Mouse (Mus musculus): Measurements from ENCODE around the gene Slc25a12. TPM values are rescaled to one million over a fixed set of nuclear protein-coding genes. Genes with fewer than 3 reads are reported as not detected.

Slc25a12 gene
- total RNA-seq (2014; rRNA removed) (13.6 and 17.3 TPM in 2 replicates), polyA plus RNA-seq (2012; rRNA removed) (13.7 and 15.1 TPM in 2 replicates)

GRCm38 (mm10) chr2:71367125-71367880, at the start of gene Slc25a12:
TSS of gene Slc25a12 (minus strand) at chr2:71367749.
- Histone ChIP-seq H3K9ac (ENCODE audit: low read depth, low read length) (peak within 1 kb of the TSS; percentile 74), H3K27ac (replicated peaks; ENCODE audit: insufficient read depth, low read depth, low read length) (peak within 1 kb of the TSS; percentile 64), H3K4me1 (ENCODE audit: control insufficient read depth, insufficient read depth, low read length) (no peaks in the 10 kb centered on the region; the same call in 1 of the 2 replicates), H3K36me3 (ENCODE audit: control insufficient read depth, insufficient read depth, low read length) (no peaks in the 10 kb centered on the region), H3K79me2 (ENCODE audit: control insufficient read depth, insufficient read depth, low read length) (no peaks in the 10 kb centered on the region), H3K4me3 (ENCODE audit: insufficient read depth, low read depth, low read length) (peak within 1 kb of the TSS; percentile 87), H3K27me3 (ENCODE audit: control insufficient read depth, insufficient read depth, low read length) (no peaks in the 10 kb centered on the region)
- WGBS: under 1% methylated on average over 57 of the region's 57 CpGs
- TF ChIP-seq CTCF (IDR thresholded peaks at IDR 0.05; ENCODE audit: low read depth, low read length) (no peak), POLR2A (IDR thresholded peaks at IDR 0.05; ENCODE audit: extremely low read depth, insufficient read depth, low read length) (0 out of 2 replicates have a peak, but pooled peaks have one; percentile 11)
- DNase-seq (ENCODE audit: extremely low read depth, low read depth, low spot score): peak; percentile 73

GRCm38 (mm10) chr2:71405613-71406012, 38.1 kb upstream of the Slc25a12 start:
- Histone ChIP-seq H3K27ac (replicated peaks; ENCODE audit: insufficient read depth, low read depth, low read length) (no peak overlapping the region), H3K36me3 (ENCODE audit: control insufficient read depth, insufficient read depth, low read length) (no peaks in the 10 kb centered on the region), H3K4me3 (ENCODE audit: insufficient read depth, low read depth, low read length) (no peak overlapping the region), H3K9ac (ENCODE audit: low read depth, low read length) (no peak overlapping the region), H3K27me3 (ENCODE audit: control insufficient read depth, insufficient read depth, low read length) (no peaks in the 10 kb centered on the region), H3K79me2 (ENCODE audit: control insufficient read depth, insufficient read depth, low read length) (no peaks in the 10 kb centered on the region), H3K4me1 (ENCODE audit: control insufficient read depth, insufficient read depth, low read length) (no peaks in the 10 kb centered on the region)
- DNase-seq (ENCODE audit: extremely low read depth, low read depth, low spot score): no peak
- TF ChIP-seq POLR2A (IDR thresholded peaks at IDR 0.05; ENCODE audit: extremely low read depth, insufficient read depth, low read length) (no peak), CTCF (IDR thresholded peaks at IDR 0.05; ENCODE audit: low read depth, low read length) (no peak)
- WGBS: 83% methylated on average over 1 of the region's 1 CpGs

GRCm38 (mm10) chr2:71389864-71390263, 22.3 kb upstream of the Slc25a12 start:
- DNase-seq (ENCODE audit: extremely low read depth, low read depth, low spot score): peak; percentile 16
- H3K4me1 ChIP-seq (ENCODE audit: control insufficient read depth, insufficient read depth, low read length): peaks cover 2% of the 10 kb centered on the region; the same call in 1 of the 2 replicates
- WGBS: 27% methylated on average over 9 of the region's 9 CpGs
- no peaks in the 10 kb centered on the region for H3K27me3 ChIP-seq (ENCODE audit: control insufficient read depth, insufficient read depth, low read length)
- H3K4me3 ChIP-seq (ENCODE audit: insufficient read depth, low read depth, low read length): peak overlapping the region; percentile 86; the same call in 1 of the 2 replicates
- TF ChIP-seq CTCF (IDR thresholded peaks at IDR 0.05; ENCODE audit: low read depth, low read length): no peak
- no peak for TF ChIP-seq POLR2A (IDR thresholded peaks at IDR 0.05; ENCODE audit: extremely low read depth, insufficient read depth, low read length)
- H3K79me2 ChIP-seq (ENCODE audit: control insufficient read depth, insufficient read depth, low read length): no peaks in the 10 kb centered on the region
- H3K9ac ChIP-seq (ENCODE audit: low read depth, low read length): no peak overlapping the region
- H3K36me3 ChIP-seq (ENCODE audit: control insufficient read depth, insufficient read depth, low read length): no peaks in the 10 kb centered on the region; the same call in 1 of the 2 replicates
- H3K27ac ChIP-seq (replicated peaks; ENCODE audit: insufficient read depth, low read depth, low read length): no peak overlapping the region

DNA sequence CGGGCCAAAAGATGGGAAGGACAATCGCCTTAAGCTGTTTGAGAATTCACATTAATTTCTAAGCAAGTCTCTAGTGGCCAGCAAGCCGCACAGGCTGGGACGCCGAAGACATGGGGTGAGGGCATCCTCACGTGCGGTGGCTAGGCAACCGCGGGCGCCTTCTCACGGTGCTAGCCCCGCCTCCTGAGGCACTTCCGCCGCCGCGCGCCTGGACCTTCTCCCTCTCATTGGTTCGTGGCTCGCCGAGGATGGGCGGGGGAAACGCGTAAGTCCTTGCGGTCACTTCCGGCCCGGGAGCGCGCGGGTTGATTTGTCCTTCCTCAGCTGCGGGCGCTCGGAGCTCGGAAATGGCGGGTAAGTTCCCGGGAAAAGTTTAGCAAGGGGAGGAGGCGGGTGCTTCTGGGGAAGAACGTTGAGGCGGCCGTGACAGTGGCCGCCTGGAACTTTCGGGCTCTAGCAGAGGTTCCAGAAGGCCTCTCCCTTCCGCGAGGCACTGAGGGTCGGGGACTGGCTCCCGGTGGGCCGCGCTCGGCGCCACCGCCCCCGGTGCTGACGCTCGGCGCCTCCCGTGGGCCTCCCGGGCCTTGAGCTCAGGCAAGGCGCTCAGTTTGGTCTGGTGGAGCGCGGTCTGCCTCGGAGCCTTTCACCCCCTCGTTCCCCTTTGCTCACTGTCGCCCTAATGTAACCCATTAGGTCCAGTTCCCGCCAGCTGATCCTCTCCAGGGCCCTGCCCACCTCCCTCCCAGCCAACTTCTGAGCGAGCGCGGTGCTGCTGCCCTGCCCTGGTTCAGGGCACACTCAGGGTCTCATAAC, 21.6 kb upstream of the Slc25a12 start, which contains the start of gene Hat1:
Gene Hat1, plus strand, starts transcription at position 8 of the 813 bp plus-strand sequence.
- under 1% methylated on average over 64 of the region's 66 CpGs for WGBS
- TF ChIP-seq CTCF (IDR thresholded peaks at IDR 0.05; ENCODE audit: low read depth, low read length) (no peak), POLR2A (IDR thresholded peaks at IDR 0.05; ENCODE audit: extremely low read depth, insufficient read depth, low read length) (no peak)
- peak within 1 kb of the TSS; percentile 30 for H3K27ac ChIP-seq (replicated peaks; ENCODE audit: insufficient read depth, low read depth, low read length)

GRCm38 (mm10) chr2:71387766-71388165, 20.2 kb upstream of the Slc25a12 start:
- DNase-seq (ENCODE audit: extremely low read depth, low read depth, low spot score): no peak
- WGBS: 96% methylated on average over 6 of the region's 6 CpGs
- Histone ChIP-seq H3K36me3 (ENCODE audit: control insufficient read depth, insufficient read depth, low read length) (no peaks in the 10 kb centered on the region; the same call in 1 of the 2 replicates), H3K27me3 (ENCODE audit: control insufficient read depth, insufficient read depth, low read length) (no peaks in the 10 kb centered on the region), H3K4me3 (ENCODE audit: insufficient read depth, low read depth, low read length) (no peak overlapping the region), H3K9ac (ENCODE audit: low read depth, low read length) (no peak overlapping the region), H3K4me1 (ENCODE audit: control insufficient read depth, insufficient read depth, low read length) (peaks cover 2% of the 10 kb centered on the region; the same call in 1 of the 2 replicates), H3K27ac (replicated peaks; ENCODE audit: insufficient read depth, low read depth, low read length) (no peak overlapping the region), H3K79me2 (ENCODE audit: control insufficient read depth, insufficient read depth, low read length) (no peaks in the 10 kb centered on the region)
- no peak for TF ChIP-seq CTCF (IDR thresholded peaks at IDR 0.05; ENCODE audit: low read depth, low read length)
- TF ChIP-seq POLR2A (IDR thresholded peaks at IDR 0.05; ENCODE audit: extremely low read depth, insufficient read depth, low read length): no peak

More for the DNA sequence above, 21.6 kb upstream of the Slc25a12 start, which contains the start of gene Hat1:
- Histone ChIP-seq H3K36me3 (ENCODE audit: control insufficient read depth, insufficient read depth, low read length) (no peaks in the 10 kb centered on the region; the same call in 1 of the 2 replicates), H3K27me3 (ENCODE audit: control insufficient read depth, insufficient read depth, low read length) (no peaks in the 10 kb centered on the region), H3K4me1 (ENCODE audit: control insufficient read depth, insufficient read depth, low read length) (peaks cover 2% of the 10 kb centered on the region; the same call in 1 of the 2 replicates), H3K4me3 (ENCODE audit: insufficient read depth, low read depth, low read length) (peak within 1 kb of the TSS; percentile 86), H3K9ac (ENCODE audit: low read depth, low read length) (peak within 1 kb of the TSS; percentile 80), H3K79me2 (ENCODE audit: control insufficient read depth, insufficient read depth, low read length) (no peaks in the 10 kb centered on the region)
- DNase-seq (ENCODE audit: extremely low read depth, low read depth, low spot score): peak; percentile 84
